Mouse (Mus musculus) megakaryocyte, embryonic 14.5 days (primary cell): ENCODE measurements around the gene Stx4a.
A peak's percentile ranks its signal among the peaks of the same experiment; 100 is the strongest.

Experiments used
- FLI1 ChIP-seq: IDR thresholded peaks from 2 replicates; pipeline ENCODE4 v1.6.1; 2012; ENCODE audit warnings: low read length, inconsistent platforms, mixed read lengths
- GATA1 ChIP-seq: IDR thresholded peaks from 3 replicates; pipeline ENCODE4 v1.6.1; 2012; ENCODE audit warnings: mixed read lengths, low read length, inconsistent platforms, borderline replicate concordance

DNA sequence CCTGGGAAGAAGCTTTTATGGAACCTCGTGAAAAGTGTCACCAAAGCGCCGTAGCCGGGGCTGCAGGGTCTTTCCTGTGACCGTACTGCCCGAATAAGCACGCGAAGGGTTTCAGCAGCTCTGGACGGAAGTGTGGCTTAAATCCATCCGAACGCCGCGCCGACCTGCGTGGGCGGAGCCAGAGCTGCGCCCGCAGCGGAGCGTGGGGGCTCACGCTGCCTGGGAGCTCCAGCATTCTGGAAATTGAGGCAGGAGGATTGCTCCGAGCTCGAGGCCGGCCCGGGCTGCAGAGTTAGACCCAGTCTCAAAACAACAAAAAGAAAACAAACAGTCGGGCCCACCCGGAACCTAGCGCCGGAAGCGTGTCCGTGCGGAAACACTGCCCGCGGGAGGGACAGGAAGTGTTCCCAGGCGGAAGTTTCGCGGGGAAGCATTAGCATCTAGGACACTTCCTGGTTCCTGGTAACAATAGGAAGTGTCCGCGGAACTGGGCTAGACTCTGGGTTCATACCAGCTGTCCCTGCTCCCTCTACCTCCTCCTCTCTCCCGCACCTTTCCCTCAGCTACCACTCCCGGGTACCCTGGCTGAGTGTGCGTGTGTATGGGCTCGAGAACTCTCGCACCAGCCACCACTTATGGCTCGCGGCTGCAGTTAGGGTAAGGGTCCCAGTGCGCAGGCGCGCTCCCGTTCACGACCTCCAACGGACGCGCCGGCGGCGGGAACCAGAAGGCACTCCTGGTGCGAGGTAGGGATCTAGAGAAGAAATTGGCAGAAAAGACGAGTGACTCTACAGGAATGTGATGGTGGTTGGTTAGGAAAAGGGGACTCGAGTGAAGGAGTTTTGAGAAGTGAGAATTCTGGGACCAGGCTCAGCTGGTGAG, 52.6 kb downstream of the Stx4a start, which contains the start of gene Zfp668:
- peak; percentile 85; the same call in 1 of the 2 replicates for TF ChIP-seq FLI1
- TF ChIP-seq GATA1: no peak
